Mouse (Mus musculus): ENCODE measurements around the gene Sptbn2.

Gene Sptbn2

GRCm38 (mm10) chr19:4786313-4786712 is 75.3 kb downstream of the Sptbn2 start:
- no peak for DNase-seq

DNA sequence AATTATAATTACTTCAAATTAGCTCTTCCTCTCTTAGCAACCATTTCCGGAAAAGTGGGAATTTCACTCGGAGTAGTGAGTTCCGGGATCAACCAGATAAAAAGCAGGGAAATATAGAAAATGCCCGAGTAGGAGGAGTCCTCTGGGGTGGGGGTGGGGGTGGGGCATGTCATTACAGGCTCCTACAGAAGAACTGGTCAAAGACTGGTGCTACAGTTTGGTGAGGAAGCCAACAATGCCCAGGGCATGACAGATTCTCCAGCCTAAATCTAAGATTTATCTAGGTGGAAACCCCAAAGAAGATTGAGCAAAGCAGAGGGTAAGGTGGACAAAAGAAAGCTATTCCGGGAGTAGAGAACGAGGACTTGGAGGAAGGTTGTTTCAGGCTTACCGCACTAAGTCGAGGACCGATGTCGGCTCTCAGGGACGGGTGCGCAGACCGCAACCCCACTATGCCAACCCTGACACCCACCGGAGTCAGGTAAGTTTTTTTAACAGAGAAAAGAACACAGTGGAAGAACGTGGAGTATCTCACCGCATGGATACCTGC is 82.4 kb downstream of the Sptbn2 start:
- no peak for DNase-seq

DNA sequence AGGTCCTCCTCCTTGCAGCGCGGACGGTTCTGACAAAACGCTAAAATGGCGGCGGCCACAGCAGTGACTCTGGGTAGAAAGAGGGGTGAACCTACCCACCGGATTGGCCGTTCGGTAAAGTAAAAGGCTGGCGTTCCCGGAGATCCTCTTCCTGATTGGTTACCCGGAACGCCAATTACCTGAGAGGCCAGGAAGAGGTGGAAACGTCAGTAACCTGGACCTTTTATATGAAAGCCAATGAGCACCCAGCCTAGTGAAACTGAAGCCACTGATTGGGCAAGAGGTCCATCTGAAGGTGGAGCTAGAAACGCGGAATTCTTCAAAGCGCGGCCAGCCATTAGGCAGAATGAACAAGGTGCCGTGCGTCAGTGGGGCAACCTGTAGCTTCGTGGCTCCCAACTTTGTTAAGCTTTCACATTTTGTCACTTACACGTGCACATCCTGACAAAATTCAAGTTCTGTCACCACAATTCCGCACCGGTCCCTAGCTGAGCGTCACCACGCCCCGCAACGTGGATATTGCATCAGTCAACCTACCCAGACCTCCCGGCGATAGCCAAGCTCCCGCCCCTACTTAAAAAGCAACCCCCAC is 83.0 kb downstream of the Sptbn2 start, which contains the start of gene Rbm4:
TSS of gene Rbm4 (minus strand) at position 71 of the 592 bp plus-strand sequence.
- peak; percentile 96 to 97 for DNase-seq

DNA sequence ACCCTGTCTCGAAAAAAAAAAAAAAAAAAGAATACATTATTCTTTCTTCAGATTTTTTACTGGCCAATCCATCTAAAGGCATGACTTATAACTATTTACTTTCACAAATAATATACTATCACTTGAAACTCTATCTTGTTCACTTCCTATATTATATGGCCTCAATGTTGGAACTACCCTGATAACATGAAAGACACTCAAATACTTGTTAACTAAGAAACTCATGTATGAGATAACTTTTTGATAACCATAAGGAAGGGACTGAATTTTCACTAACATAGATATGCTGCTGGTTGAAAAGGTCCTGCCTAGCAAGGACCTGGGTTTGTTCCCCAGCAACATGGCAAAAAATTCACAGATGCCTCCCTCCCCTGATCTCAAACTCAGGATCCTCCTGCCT is 85.0 kb downstream of the Sptbn2 start:
- DNase-seq: no peak

- no peak for DNase-seq
Measured at GRCm38 (mm10) chr19:4797846-4798245, 86.9 kb downstream of the Sptbn2 start.

GRCm38 (mm10) chr19:4799083-4799482 is 88.1 kb downstream of the Sptbn2 start:
- DNase-seq: no peak
